Mouse (Mus musculus) liver, adult 10 weeks (tissue): Measurements from ENCODE around the gene Olfr1392. TPM values are rescaled to one million over a fixed set of nuclear protein-coding genes. Genes with fewer than 3 reads are reported as not detected.

Source experiments
- polyA plus RNA-seq: library from polyadenylated mRNA; stranded (reverse); fragments of 350-450 nt; fragmentation: Illumina TruSeq; extraction: RNeasy Lipid Tissue Mini Kit (QIAGEN cat#74804); gene quantifications from one replicate; pipeline ENCODE4 v1.2.3, GENCODE M21; 2014; ENCODE audit warnings: low read depth, low replicate concordance

Olfr1392 gene
- not detected for polyA plus RNA-seq

GRCm38 (mm10) chr11:49284982-49285381, at the start of gene Olfr1392:
Gene Olfr1392, plus strand, starts transcription at chr11:49285282.

GRCm38 (mm10) chr11:49243727-49244594, 41.1 kb upstream of the Olfr1392 start, which contains the start of gene Mgat1:
Gene Mgat1, plus strand, starts transcription at chr11:49244191.

GRCm38 (mm10) chr11:49278222-49278621, 6.9 kb upstream of the Olfr1392 start, which contains the start of gene Olfr1393:
Gene Olfr1393, plus strand, starts transcription at chr11:49278304.

GRCm38 (mm10) chr11:49304441-49304840, 19.4 kb downstream of the Olfr1392 start, which contains the start of gene Olfr10:
Gene Olfr10, plus strand, starts transcription at chr11:49304741.

GRCm38 (mm10) chr11:49322442-49322841, 37.4 kb downstream of the Olfr1392 start, which contains the start of gene Olfr1391:
Gene Olfr1391, plus strand, starts transcription at chr11:49322742.

GRCm38 (mm10) chr11:49334888-49335287, 49.8 kb downstream of the Olfr1392 start, which contains the start of gene Olfr1390:
Gene Olfr1390, plus strand, starts transcription at chr11:49335188.

Other genes starting within 250 kb of the Olfr1392 start
- gene 9930111J21Rik2, start 234.0 kb upstream of the Olfr1392 start, polyA plus RNA-seq, result 3.9 TPM
- gene Tgtp2, start 221.1 kb upstream of the Olfr1392 start, polyA plus RNA-seq, result 11.2 TPM
- gene Ifi47, start 208.7 kb upstream of the Olfr1392 start, polyA plus RNA-seq, result 51.2 TPM
- 0.19 TPM for gene Olfr1396, start 170.4 kb upstream of the Olfr1392 start, polyA plus RNA-seq
- gene Olfr1395, start 143.0 kb upstream of the Olfr1392 start, polyA plus RNA-seq, result not detected
- gene Olfr1394, start 130.9 kb upstream of the Olfr1392 start, polyA plus RNA-seq, result not detected
- gene Btnl9, start 98.1 kb upstream of the Olfr1392 start, polyA plus RNA-seq, result 5.2 TPM
- 38.5 TPM for gene Zfp62, start 82.0 kb upstream of the Olfr1392 start, polyA plus RNA-seq
- 30.2 TPM for gene Mgat1, start 41.1 kb upstream of the Olfr1392 start, polyA plus RNA-seq
- 0.48 TPM for gene Olfr1393, start 7.0 kb upstream of the Olfr1392 start, polyA plus RNA-seq
- not detected for gene Olfr10, start 19.5 kb downstream of the Olfr1392 start, polyA plus RNA-seq
- not detected for gene Olfr1391, start 37.5 kb downstream of the Olfr1392 start, polyA plus RNA-seq
- gene Olfr1390, start 49.9 kb downstream of the Olfr1392 start, polyA plus RNA-seq, result not detected
- not detected for gene Olfr1389, start 137.8 kb downstream of the Olfr1392 start, polyA plus RNA-seq
- gene Olfr1388, start 151.3 kb downstream of the Olfr1392 start, polyA plus RNA-seq, result not detected
- not detected for gene Olfr1387, start 170.1 kb downstream of the Olfr1392 start, polyA plus RNA-seq
- not detected for gene Olfr1386, start 179.8 kb downstream of the Olfr1392 start, polyA plus RNA-seq
- not detected for gene Olfr1385, start 203.8 kb downstream of the Olfr1392 start, polyA plus RNA-seq
- gene Olfr1384, start 221.4 kb downstream of the Olfr1392 start, polyA plus RNA-seq, result not detected
- not detected for gene Olfr1383, start 234.4 kb downstream of the Olfr1392 start, polyA plus RNA-seq
- not detected for gene Olfr1382, start 243.0 kb downstream of the Olfr1392 start, polyA plus RNA-seq